Mouse (Mus musculus): ENCODE results near the gene Cep170b. TPM values are rescaled to one million over a fixed set of nuclear protein-coding genes. Genes with fewer than 3 reads are reported as not detected.
A peak's percentile ranks its signal among the peaks of the same experiment; 100 is the strongest.

The Cep170b gene
- polyA plus RNA-seq, 1 experiment, result 22.8 TPM

DNA sequence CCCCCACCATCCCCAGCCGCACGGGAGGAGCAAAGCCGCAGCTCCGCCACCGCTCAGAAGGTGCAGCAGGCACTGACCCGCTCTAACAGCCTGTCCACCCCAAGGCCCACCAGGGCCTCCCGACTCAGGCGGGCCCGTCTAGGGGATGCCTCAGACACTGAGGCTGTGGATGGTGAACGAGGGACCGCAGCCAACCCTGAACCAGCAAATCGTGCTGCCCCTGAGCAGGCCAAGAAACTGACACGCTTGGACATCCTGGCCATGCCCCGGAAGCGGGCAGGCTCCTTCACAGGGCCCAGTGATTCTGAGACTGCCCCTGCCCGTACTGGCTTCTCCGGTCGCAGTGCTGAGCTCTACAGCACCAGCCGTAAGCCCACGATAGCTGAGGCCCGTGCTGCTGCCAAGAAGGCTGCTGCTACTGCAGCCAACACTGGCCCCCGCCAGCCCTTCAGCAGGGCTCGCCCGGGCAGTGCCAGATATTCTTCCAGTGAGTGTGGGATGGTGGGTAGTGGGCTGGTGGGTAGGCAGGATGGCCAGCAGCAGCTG lies 18.8 kb downstream of the Cep170b start:
- 96% methylated on average over 24 of the region's 24 CpGs for WGBS
- TF ChIP-seq POLR2A (IDR thresholded peaks at IDR 0.05; ENCODE audit: control insufficient read depth, extremely low read depth, insufficient read depth, low read length, poor library complexity) (no peak), CTCF (IDR thresholded peaks at IDR 0.05; ENCODE audit: borderline replicate concordance, control insufficient read depth, extremely low read depth, insufficient read depth, low read length, poor library complexity) (no peak)
- H3K4me1 ChIP-seq (replicated peaks; ENCODE audit: control insufficient read depth, insufficient read depth, low read length), result no peaks in the 10 kb centered on the region
- H3K4me3 ChIP-seq (ENCODE audit: control insufficient read depth, insufficient read depth, low read length), result no peak overlapping the region
- H3K27ac ChIP-seq (ENCODE audit: control insufficient read depth, insufficient read depth, low read length), result no peak overlapping the region
- no peaks in the 10 kb centered on the region for H3K36me3 ChIP-seq (ENCODE audit: control insufficient read depth, insufficient read depth, low read length)
- H3K27me3 ChIP-seq (ENCODE audit: control insufficient read depth, insufficient read depth, low read length), result no peaks in the 10 kb centered on the region
- DNase-seq, result no peak

DNA sequence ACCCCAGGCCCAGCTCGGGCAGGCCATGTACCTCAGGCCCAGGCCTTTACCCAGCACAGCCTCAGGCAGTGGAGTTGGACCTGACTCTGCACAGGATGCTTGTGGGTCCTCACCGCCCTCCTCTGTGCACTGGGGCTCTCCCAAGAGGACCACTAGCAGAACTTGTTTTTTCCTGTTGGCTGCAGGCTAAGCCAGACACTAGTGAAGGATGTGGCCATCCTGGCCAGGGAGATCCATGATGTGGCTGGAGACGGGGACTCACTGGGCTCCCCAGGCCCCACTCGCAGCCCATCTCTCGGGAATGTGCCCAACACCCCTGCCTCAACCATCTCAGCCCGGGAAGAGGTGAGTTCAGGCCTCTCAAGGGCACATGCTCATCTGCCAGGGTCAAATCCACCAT lies 22.5 kb downstream of the Cep170b start:
- DNase-seq, result no peak
- no peak for TF ChIP-seq CTCF (IDR thresholded peaks at IDR 0.05; ENCODE audit: borderline replicate concordance, control insufficient read depth, extremely low read depth, insufficient read depth, low read length, poor library complexity)
- no peak for TF ChIP-seq POLR2A (IDR thresholded peaks at IDR 0.05; ENCODE audit: control insufficient read depth, extremely low read depth, insufficient read depth, low read length, poor library complexity)
- WGBS, result 71% methylated on average over 6 of the region's 6 CpGs
- peaks cover 17% of the 10 kb centered on the region for H3K4me1 ChIP-seq (replicated peaks; ENCODE audit: control insufficient read depth, insufficient read depth, low read length)
- no peak overlapping the region for H3K4me3 ChIP-seq (ENCODE audit: control insufficient read depth, insufficient read depth, low read length)
- H3K36me3 ChIP-seq (ENCODE audit: control insufficient read depth, insufficient read depth, low read length), result no peaks in the 10 kb centered on the region
- no peaks in the 10 kb centered on the region for H3K27me3 ChIP-seq (ENCODE audit: control insufficient read depth, insufficient read depth, low read length)
- no peak overlapping the region for H3K27ac ChIP-seq (ENCODE audit: control insufficient read depth, insufficient read depth, low read length)

DNA sequence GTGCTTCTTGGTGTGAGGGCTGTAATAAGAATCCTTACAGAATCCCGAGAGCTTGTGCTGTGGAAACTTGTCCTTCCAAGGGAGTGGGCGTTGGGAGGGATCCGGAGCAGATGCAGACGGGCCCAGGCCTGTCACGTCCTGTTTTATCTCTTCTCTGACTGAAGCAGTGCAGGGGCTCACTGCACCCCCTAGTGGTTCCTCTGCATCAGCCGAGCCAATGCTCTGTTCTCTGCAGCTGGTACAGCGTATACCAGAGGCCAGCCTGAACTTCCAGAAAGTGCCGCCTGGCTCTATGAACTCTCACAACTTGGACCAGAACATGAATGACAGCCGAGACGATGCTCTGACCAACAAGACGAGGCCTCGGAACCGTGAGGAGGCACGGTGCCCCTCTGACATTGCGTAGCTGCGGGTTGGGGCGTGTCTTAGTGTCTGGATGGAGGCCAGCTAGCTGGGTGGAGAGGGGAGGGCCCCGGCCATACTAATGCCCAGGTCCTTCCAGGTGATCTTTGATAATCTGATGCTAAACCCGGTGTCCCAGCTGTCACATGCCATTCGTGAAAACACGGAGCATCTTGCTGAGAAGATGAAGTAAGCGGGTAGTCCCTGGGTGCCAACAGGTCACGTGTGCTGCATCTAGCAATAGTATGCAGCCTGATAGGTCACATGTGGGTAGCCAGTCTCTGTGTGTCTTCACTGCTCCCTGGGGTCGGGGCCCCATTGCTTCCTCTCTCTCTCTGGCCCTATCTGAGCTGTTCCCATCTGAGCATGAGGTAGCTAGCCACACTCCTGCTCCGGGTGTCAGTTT lies 23.1 kb downstream of the Cep170b start:
- no peak overlapping the region for H3K27ac ChIP-seq (ENCODE audit: control insufficient read depth, insufficient read depth, low read length)
- no peaks in the 10 kb centered on the region for H3K36me3 ChIP-seq (ENCODE audit: control insufficient read depth, insufficient read depth, low read length)
- no peaks in the 10 kb centered on the region for H3K27me3 ChIP-seq (ENCODE audit: control insufficient read depth, insufficient read depth, low read length)
- no peak for TF ChIP-seq POLR2A (IDR thresholded peaks at IDR 0.05; ENCODE audit: control insufficient read depth, extremely low read depth, insufficient read depth, low read length, poor library complexity)
- TF ChIP-seq CTCF (IDR thresholded peaks at IDR 0.05; ENCODE audit: borderline replicate concordance, control insufficient read depth, extremely low read depth, insufficient read depth, low read length, poor library complexity), result peak; percentile 89; the same call in 1 of the 2 replicates
- no peak overlapping the region for H3K4me3 ChIP-seq (ENCODE audit: control insufficient read depth, insufficient read depth, low read length)
- DNase-seq, result peak; percentile 86
- H3K4me1 ChIP-seq (replicated peaks; ENCODE audit: control insufficient read depth, insufficient read depth, low read length), result peaks cover 17% of the 10 kb centered on the region
- WGBS, result 42% methylated on average over 25 of the region's 25 CpGs

DNA sequence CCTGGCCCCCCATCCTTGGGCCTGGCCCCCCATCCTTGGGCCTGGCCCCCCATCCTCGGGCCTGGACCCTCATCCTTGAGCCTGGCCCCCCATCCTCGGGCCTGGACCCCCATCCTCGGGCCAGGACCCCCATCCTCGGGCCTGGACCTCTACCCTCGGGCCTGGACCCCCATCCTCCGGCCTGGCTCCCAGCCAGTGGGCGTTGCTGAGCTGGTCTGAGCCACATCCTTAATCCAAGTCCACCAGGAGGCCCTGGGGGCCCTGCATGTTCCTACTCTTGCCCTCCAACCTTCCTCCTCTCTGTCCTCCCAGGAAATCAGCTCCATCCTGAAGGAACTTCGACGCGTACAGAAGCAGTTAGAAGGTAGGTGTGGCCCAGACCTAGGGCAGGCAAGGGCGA lies 24.0 kb downstream of the Cep170b start:
- 94% methylated on average over 11 of the region's 11 CpGs for WGBS
- DNase-seq, result no peak
- H3K27ac ChIP-seq (ENCODE audit: control insufficient read depth, insufficient read depth, low read length), result no peak overlapping the region
- no peaks in the 10 kb centered on the region for H3K27me3 ChIP-seq (ENCODE audit: control insufficient read depth, insufficient read depth, low read length)
- H3K4me1 ChIP-seq (replicated peaks; ENCODE audit: control insufficient read depth, insufficient read depth, low read length), result peaks cover 17% of the 10 kb centered on the region
- TF ChIP-seq CTCF (IDR thresholded peaks at IDR 0.05; ENCODE audit: borderline replicate concordance, control insufficient read depth, extremely low read depth, insufficient read depth, low read length, poor library complexity) (no peak), POLR2A (IDR thresholded peaks at IDR 0.05; ENCODE audit: control insufficient read depth, extremely low read depth, insufficient read depth, low read length, poor library complexity) (no peak)
- H3K4me3 ChIP-seq (ENCODE audit: control insufficient read depth, insufficient read depth, low read length), result no peak overlapping the region
- H3K36me3 ChIP-seq (ENCODE audit: control insufficient read depth, insufficient read depth, low read length), result no peaks in the 10 kb centered on the region

DNA sequence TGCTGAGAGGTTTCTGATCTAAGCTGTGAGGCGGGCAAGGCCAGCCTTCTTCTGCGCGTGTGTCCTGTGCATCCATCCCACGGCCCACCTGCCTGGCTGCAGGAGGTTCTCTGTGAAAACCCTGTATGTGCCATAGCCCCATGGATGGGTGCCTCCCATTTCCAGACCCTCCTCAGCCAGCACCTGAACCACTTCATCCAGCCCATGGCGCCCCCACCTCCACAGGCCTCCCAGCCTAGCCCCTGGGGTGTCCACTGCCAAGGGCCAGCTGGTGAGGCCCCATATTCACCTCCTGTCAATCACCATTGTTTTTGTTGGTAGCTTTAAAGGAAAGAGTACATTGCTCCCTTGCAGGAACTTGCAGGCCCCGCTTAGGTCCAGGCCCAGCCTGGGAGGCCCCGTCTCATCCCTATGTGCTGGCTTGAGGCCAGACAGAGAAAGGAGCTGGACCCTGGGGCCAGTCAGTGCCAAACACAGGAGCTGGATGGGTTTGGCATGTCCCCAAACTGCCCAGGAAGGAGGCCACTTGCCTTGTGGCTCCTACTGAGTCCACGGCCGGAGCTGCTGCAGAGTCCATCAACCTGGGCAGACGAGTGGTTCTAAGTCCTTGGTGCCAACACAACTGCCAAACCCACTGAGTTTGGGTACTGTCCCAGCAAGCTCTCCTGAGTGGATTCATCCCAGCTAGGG lies 24.8 kb downstream of the Cep170b start:
- Histone ChIP-seq H3K36me3 (ENCODE audit: control insufficient read depth, insufficient read depth, low read length) (no peaks in the 10 kb centered on the region), H3K27me3 (ENCODE audit: control insufficient read depth, insufficient read depth, low read length) (no peaks in the 10 kb centered on the region), H3K4me3 (ENCODE audit: control insufficient read depth, insufficient read depth, low read length) (no peak overlapping the region), H3K27ac (ENCODE audit: control insufficient read depth, insufficient read depth, low read length) (no peak overlapping the region), H3K4me1 (replicated peaks; ENCODE audit: control insufficient read depth, insufficient read depth, low read length) (peaks cover 17% of the 10 kb centered on the region)
- TF ChIP-seq POLR2A (IDR thresholded peaks at IDR 0.05; ENCODE audit: control insufficient read depth, extremely low read depth, insufficient read depth, low read length, poor library complexity) (no peak), CTCF (IDR thresholded peaks at IDR 0.05; ENCODE audit: borderline replicate concordance, control insufficient read depth, extremely low read depth, insufficient read depth, low read length, poor library complexity) (0 out of 2 replicates have a peak, but pooled peaks have one; percentile 11)
- no peak for DNase-seq
- WGBS, result 96% methylated on average over 10 of the region's 10 CpGs

DNA sequence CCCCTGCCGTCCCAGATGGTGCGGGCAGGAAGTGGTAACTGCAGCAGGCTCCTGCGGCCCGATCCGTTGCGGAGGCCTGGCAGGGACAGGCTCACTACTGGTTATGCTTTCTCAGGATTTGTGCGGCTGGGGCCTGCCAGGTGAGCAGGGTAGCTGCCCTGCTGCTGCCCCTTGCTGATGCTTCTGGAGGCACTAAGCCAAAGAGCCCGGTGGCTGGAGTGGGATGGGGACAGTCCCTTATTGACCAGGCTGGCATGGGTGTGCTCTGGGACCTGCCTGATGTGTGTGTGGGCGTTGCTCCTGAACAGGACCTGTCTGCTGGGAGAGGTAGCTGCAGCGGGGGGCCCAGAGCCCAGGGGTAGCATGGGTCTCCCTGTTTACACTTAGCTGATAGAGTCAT lies 25.5 kb downstream of the Cep170b start:
- Histone ChIP-seq H3K4me1 (replicated peaks; ENCODE audit: control insufficient read depth, insufficient read depth, low read length) (peaks cover 17% of the 10 kb centered on the region), H3K36me3 (ENCODE audit: control insufficient read depth, insufficient read depth, low read length) (no peaks in the 10 kb centered on the region), H3K27me3 (ENCODE audit: control insufficient read depth, insufficient read depth, low read length) (no peaks in the 10 kb centered on the region), H3K4me3 (ENCODE audit: control insufficient read depth, insufficient read depth, low read length) (no peak overlapping the region), H3K27ac (ENCODE audit: control insufficient read depth, insufficient read depth, low read length) (no peak overlapping the region)
- DNase-seq, result no peak
- TF ChIP-seq POLR2A (IDR thresholded peaks at IDR 0.05; ENCODE audit: control insufficient read depth, extremely low read depth, insufficient read depth, low read length, poor library complexity) (no peak), CTCF (IDR thresholded peaks at IDR 0.05; ENCODE audit: borderline replicate concordance, control insufficient read depth, extremely low read depth, insufficient read depth, low read length, poor library complexity) (no peak)
- WGBS, result 47% methylated on average over 10 of the region's 10 CpGs
